Mouse (Mus musculus): ENCODE results near the gene Cc2d1a.

DNA sequence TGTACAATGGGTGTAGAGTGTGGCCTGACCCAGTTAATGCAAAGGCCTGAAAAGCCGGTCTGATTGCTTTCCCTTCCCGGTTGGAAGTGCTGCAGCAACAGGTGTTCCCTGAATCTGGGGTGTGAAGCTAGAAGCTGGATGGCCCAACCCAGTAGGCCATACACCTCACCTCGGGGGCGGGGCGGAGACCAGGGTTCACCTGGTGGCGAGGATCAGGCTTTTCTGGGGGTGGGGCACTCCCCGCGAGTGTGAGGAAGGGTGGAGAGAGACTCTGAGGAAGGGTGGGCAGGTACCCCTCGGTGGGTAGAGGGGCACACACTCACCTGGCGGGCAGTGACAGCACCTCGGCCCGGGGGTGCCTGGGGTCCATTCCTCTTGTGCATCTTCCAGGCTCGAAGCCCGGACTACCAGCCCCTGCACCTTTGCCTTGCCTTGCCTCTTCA is 391 bp downstream of the Cc2d1a start:
- TF ChIP-seq CTCF (IDR thresholded peaks at IDR 0.05; ENCODE audit: low read depth, low read length) (no peak), POLR2A (IDR thresholded peaks at IDR 0.05; ENCODE audit: insufficient read depth, low read length) (no peak), EP300 (IDR thresholded peaks at IDR 0.05; ENCODE audit: insufficient read depth, low read depth, low read length) (peak; percentile 80)

All from ES-Bruce4 (cell line).